Comparison of ENCODE assay signal across 20 mouse cellular contexts in the genomic region with DNA sequence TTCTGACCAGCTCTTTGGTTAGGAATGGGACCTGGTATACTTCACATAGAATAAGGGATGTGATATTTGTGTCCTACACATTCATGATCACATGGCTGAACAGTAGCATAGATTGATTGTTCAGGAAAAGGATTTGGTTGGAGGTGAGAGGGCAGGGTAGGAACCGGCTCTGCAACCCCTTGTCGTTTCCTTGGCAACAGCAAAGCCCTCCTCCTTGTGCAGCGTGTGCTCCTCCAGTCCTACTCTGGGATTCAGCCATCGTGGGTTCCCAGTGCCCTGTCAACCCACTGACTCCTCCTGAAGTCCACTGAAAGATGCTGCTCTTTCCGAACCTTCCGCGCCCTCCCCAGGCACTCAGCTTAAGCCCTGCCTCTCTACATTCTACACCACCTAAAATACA.
A peak's percentile ranks its signal among the peaks of the same experiment; 100 is the strongest.
DNase-seq lines count a peak whose midpoint lies in the region; ATAC-seq and TF ChIP-seq lines count a peak whose summit lies in the region.
"Had no signal": no experiment of that assay in that cellular context is flagged by ENCODE, and none has a peak within 500 bp of the region (broad histone marks: within the 10 kb centered on the region; RNA-seq: fewer than 3 reads in every experiment).

No protein-coding gene starts in this region.

- H3K4me1 ChIP-seq in forebrain, embryonic 10.5 days: peaks cover 55% of the 10 kb centered on the region
- peaks cover 18% of the 10 kb centered on the region for H3K4me1 ChIP-seq in forebrain, embryonic 16.5 days (replicated peaks; ENCODE audit: control insufficient read depth, insufficient read depth, low read length)
- H3K4me1 ChIP-seq in lung, embryonic 15.5 days: peaks cover 34% of the 10 kb centered on the region
- peaks cover 3% of the 10 kb centered on the region; the same call in 1 of the 2 replicates for H3K4me1 ChIP-seq in lung, postnatal 0 days (ENCODE audit: insufficient read depth, low read depth, low read length)
- H3K4me1 ChIP-seq in midbrain, embryonic 16.5 days (ENCODE audit: control insufficient read depth, insufficient read depth, low read length): peaks cover 4% of the 10 kb centered on the region; the same call in 1 of the 2 replicates
- H3K4me1 ChIP-seq in midbrain, embryonic 13.5 days (replicated peaks): peaks cover 33% of the 10 kb centered on the region
- H3K4me1 ChIP-seq in stomach, postnatal 0 days (replicated peaks; ENCODE audit: control insufficient read depth, insufficient read depth): no peaks in the 10 kb centered on the region

- no peak for TF ChIP-seq CTCF in lung, postnatal 0 days (IDR thresholded peaks at IDR 0.05)
- no peak for TF ChIP-seq CTCF in stomach, postnatal 0 days (IDR thresholded peaks at IDR 0.05; ENCODE audit: low read depth)

- H3K36me3 ChIP-seq in forebrain, embryonic 10.5 days (replicated peaks): no peaks in the 10 kb centered on the region
- no peaks in the 10 kb centered on the region for H3K36me3 ChIP-seq in forebrain, embryonic 16.5 days (ENCODE audit: control insufficient read depth, insufficient read depth)
- no peaks in the 10 kb centered on the region for H3K36me3 ChIP-seq in lung, embryonic 15.5 days
- no peaks in the 10 kb centered on the region for H3K36me3 ChIP-seq in lung, postnatal 0 days (ENCODE audit: insufficient read depth, low read length)
- H3K36me3 ChIP-seq in midbrain, embryonic 16.5 days (ENCODE audit: control insufficient read depth, insufficient read depth, low read length): no peaks in the 10 kb centered on the region
- H3K36me3 ChIP-seq in midbrain, embryonic 13.5 days: no peaks in the 10 kb centered on the region
- no peaks in the 10 kb centered on the region for H3K36me3 ChIP-seq in stomach, postnatal 0 days (ENCODE audit: control insufficient read depth, insufficient read depth, low read length)
- H3K36me3 ChIP-seq: embryonic facial prominence, embryonic 12.5 days; heart, embryonic 13.5 days had no signal

- no peak for ATAC-seq in forebrain, embryonic 16.5 days
- no peak for ATAC-seq in lung, embryonic 15.5 days (ENCODE audit: borderline replicate concordance, extremely low read depth, low FRiP score, low TSS enrichment)
- ATAC-seq in lung, postnatal 0 days: no peak
- peak; percentile 16; the same call in 1 of the 2 replicates for ATAC-seq in midbrain, embryonic 16.5 days
- no peak for ATAC-seq in midbrain, embryonic 13.5 days
- peak; percentile 50; the same call in 1 of the 2 replicates for ATAC-seq in stomach, postnatal 0 days (ENCODE audit: low FRiP score, low TSS enrichment)
- ATAC-seq: intestine, embryonic 16.5 days had no signal

- H3K27ac ChIP-seq in forebrain, embryonic 10.5 days: peak overlapping the region; percentile 86
- H3K27ac ChIP-seq in forebrain, embryonic 16.5 days (ENCODE audit: low read length): no peak overlapping the region
- H3K27ac ChIP-seq in lung, embryonic 15.5 days: peak overlapping the region; percentile 24; the same call in 1 of the 2 replicates
- H3K27ac ChIP-seq in lung, postnatal 0 days (ENCODE audit: low read length): no peak overlapping the region
- H3K27ac ChIP-seq in midbrain, embryonic 16.5 days (ENCODE audit: low read length): no peak overlapping the region
- no peak overlapping the region; the same call in 1 of the 2 replicates for H3K27ac ChIP-seq in midbrain, embryonic 13.5 days
- H3K27ac ChIP-seq in stomach, postnatal 0 days (replicated peaks): no peak overlapping the region
- H3K27ac ChIP-seq: embryonic facial prominence, embryonic 12.5 days; heart, adult 2 months; heart, embryonic 13.5 days; hindbrain, embryonic 14.5 days had no signal

- TF ChIP-seq EP300 in lung, postnatal 0 days (IDR thresholded peaks at IDR 0.05): no peak
- no peak for TF ChIP-seq EP300 in stomach, postnatal 0 days (optimal IDR thresholded peaks at IDR 0.05)

- no peaks in the 10 kb centered on the region for H3K9me3 ChIP-seq in forebrain, embryonic 10.5 days
- no peaks in the 10 kb centered on the region for H3K9me3 ChIP-seq in forebrain, embryonic 16.5 days (ENCODE audit: control insufficient read depth, low read length)
- no peaks in the 10 kb centered on the region for H3K9me3 ChIP-seq in lung, embryonic 15.5 days
- no peaks in the 10 kb centered on the region for H3K9me3 ChIP-seq in lung, postnatal 0 days (ENCODE audit: low read length)
- H3K9me3 ChIP-seq in midbrain, embryonic 16.5 days (replicated peaks; ENCODE audit: control insufficient read depth, low read length, poor library complexity, severe bottlenecking): no peaks in the 10 kb centered on the region
- H3K9me3 ChIP-seq in midbrain, embryonic 13.5 days: no peaks in the 10 kb centered on the region
- H3K9me3 ChIP-seq in stomach, postnatal 0 days (ENCODE audit: control insufficient read depth, low read length): no peaks in the 10 kb centered on the region
- H3K9me3 ChIP-seq: embryonic facial prominence, embryonic 12.5 days; heart, embryonic 13.5 days had no signal

- H3K9ac ChIP-seq in forebrain, embryonic 16.5 days (replicated peaks; ENCODE audit: low read depth, low read length): no peak overlapping the region
- no peak overlapping the region for H3K9ac ChIP-seq in lung, embryonic 15.5 days
- no peak overlapping the region for H3K9ac ChIP-seq in lung, postnatal 0 days (replicated peaks; ENCODE audit: low read depth)
- no peak overlapping the region for H3K9ac ChIP-seq in midbrain, embryonic 16.5 days (ENCODE audit: low read depth, low read length)
- H3K9ac ChIP-seq in midbrain, embryonic 13.5 days (replicated peaks): no peak overlapping the region
- no peak overlapping the region for H3K9ac ChIP-seq in stomach, postnatal 0 days (ENCODE audit: low read length)
- H3K9ac ChIP-seq: embryonic facial prominence, embryonic 12.5 days; heart, embryonic 13.5 days; hindbrain, embryonic 14.5 days had no signal

- H3K27me3 ChIP-seq in forebrain, embryonic 10.5 days (ENCODE audit: poor library complexity, severe bottlenecking): no peaks in the 10 kb centered on the region
- no peaks in the 10 kb centered on the region for H3K27me3 ChIP-seq in forebrain, embryonic 16.5 days (replicated peaks; ENCODE audit: control insufficient read depth, insufficient read depth, low read length)
- H3K27me3 ChIP-seq in lung, embryonic 15.5 days: no peaks in the 10 kb centered on the region
- H3K27me3 ChIP-seq in lung, postnatal 0 days (replicated peaks; ENCODE audit: insufficient read depth, low read length): no peaks in the 10 kb centered on the region
- no peaks in the 10 kb centered on the region for H3K27me3 ChIP-seq in midbrain, embryonic 16.5 days (ENCODE audit: control insufficient read depth, insufficient read depth, low read depth, low read length)
- H3K27me3 ChIP-seq in midbrain, embryonic 13.5 days: no peaks in the 10 kb centered on the region
- H3K27me3 ChIP-seq in stomach, postnatal 0 days (ENCODE audit: control insufficient read depth, insufficient read depth, low read length): no peaks in the 10 kb centered on the region
- H3K27me3 ChIP-seq: embryonic facial prominence, embryonic 12.5 days; heart, embryonic 13.5 days had no signal

- no peak overlapping the region for H3K4me2 ChIP-seq in forebrain, embryonic 16.5 days (ENCODE audit: low read length)
- H3K4me2 ChIP-seq in lung, embryonic 15.5 days: no peak overlapping the region
- no peak overlapping the region for H3K4me2 ChIP-seq in lung, postnatal 0 days (replicated peaks; ENCODE audit: low read depth, low read length)
- H3K4me2 ChIP-seq in midbrain, embryonic 16.5 days (ENCODE audit: low read length): no peak overlapping the region
- H3K4me2 ChIP-seq in midbrain, embryonic 13.5 days (replicated peaks): no peak overlapping the region
- no peak overlapping the region for H3K4me2 ChIP-seq in stomach, postnatal 0 days (replicated peaks; ENCODE audit: low read depth)
- H3K4me2 ChIP-seq: embryonic facial prominence, embryonic 12.5 days; heart, embryonic 13.5 days; hindbrain, embryonic 14.5 days had no signal

- no peak for DNase-seq in forebrain, embryonic 10.5 days (ENCODE audit: extremely low spot score, low spot score)
- DNase-seq in lung, postnatal 0 days (ENCODE audit: low spot score): no peak
- no peak for DNase-seq in stomach, postnatal 0 days (ENCODE audit: low spot score)
- DNase-seq in left cerebral cortex, adult 11 months (ENCODE audit: low spot score): no peak
- DNase-seq: adrenal gland, postnatal 36 days; cerebellum, adult 9-10 months; gastrocnemius, postnatal 36 days; heart, adult 2 months; heart, postnatal 14 days; kidney, adult 9 months; kidney, postnatal 14 days had no signal

- WGBS in forebrain, embryonic 10.5 days: 57% methylated on average over 7 of the region's 7 CpGs
- WGBS in forebrain, embryonic 16.5 days: 53% methylated on average over 7 of the region's 7 CpGs
- 55% methylated on average over 7 of the region's 7 CpGs for WGBS in lung, embryonic 15.5 days
- 54% methylated on average over 7 of the region's 7 CpGs for WGBS in lung, postnatal 0 days
- 49% methylated on average over 7 of the region's 7 CpGs for WGBS in midbrain, embryonic 16.5 days
- 40% methylated on average over 7 of the region's 7 CpGs for WGBS in midbrain, embryonic 13.5 days
- 54% methylated on average over 7 of the region's 7 CpGs for WGBS in stomach, postnatal 0 days

- H3K4me3 ChIP-seq in forebrain, embryonic 10.5 days: no peak overlapping the region
- no peak overlapping the region for H3K4me3 ChIP-seq in forebrain, embryonic 16.5 days (replicated peaks; ENCODE audit: low read length)
- no peak overlapping the region for H3K4me3 ChIP-seq in lung, embryonic 15.5 days
- no peak overlapping the region for H3K4me3 ChIP-seq in lung, postnatal 0 days (ENCODE audit: low read depth, low read length)
- H3K4me3 ChIP-seq in midbrain, embryonic 16.5 days (ENCODE audit: low read depth, low read length): no peak overlapping the region
- no peak overlapping the region for H3K4me3 ChIP-seq in midbrain, embryonic 13.5 days (replicated peaks)
- H3K4me3 ChIP-seq in stomach, postnatal 0 days (ENCODE audit: low read depth, low read length): no peak overlapping the region
- H3K4me3 ChIP-seq: embryonic facial prominence, embryonic 12.5 days; erythroblast, embryonic 14.5 days; heart, adult 2 months; heart, embryonic 13.5 days had no signal

Comparison
In these comparisons a context has a peak if more than half of its experiments do, and no peak if none do; other contexts are left out.
1. H3K27ac ChIP-seq: peak in forebrain, embryonic 10.5 days (single experiment) and lung, embryonic 15.5 days (single experiment); none in forebrain, embryonic 16.5 days (single experiment), lung, postnatal 0 days (single experiment), midbrain, embryonic 16.5 days (single experiment), midbrain, embryonic 13.5 days (single experiment) and stomach, postnatal 0 days (single experiment).
2. ATAC-seq: peak in midbrain, embryonic 16.5 days (single experiment) and stomach, postnatal 0 days (single experiment); none in forebrain, embryonic 16.5 days (single experiment), lung, embryonic 15.5 days (single experiment), lung, postnatal 0 days (single experiment) and midbrain, embryonic 13.5 days (single experiment).